Mouse (Mus musculus) frontal cortex, postnatal 25 days (tissue): ENCODE results near the gene 1700113H08Rik.

ENCODE experiments used
- DNase-seq, 2 experiments: peaks; one replicate each; pipeline ENCODE4 v3.0.0; 2022; ENCODE audit warnings: low spot score in 2 of 2

1700113H08Rik gene

GRCm38 (mm10) chr10:87198720-87199119 lies 140.9 kb downstream of the 1700113H08Rik start:
- no peak for DNase-seq

- DNase-seq: no peak
Observed at GRCm38 (mm10) chr10:87209466-87209865, 151.6 kb downstream of the 1700113H08Rik start.

GRCm38 (mm10) chr10:87211046-87211445 lies 153.2 kb downstream of the 1700113H08Rik start:
- no peak for DNase-seq

- DNase-seq: no peak
Observed at GRCm38 (mm10) chr10:87212854-87213253, 155.0 kb downstream of the 1700113H08Rik start.

GRCm38 (mm10) chr10:87230071-87230910 lies 172.4 kb downstream of the 1700113H08Rik start:
- no peak for DNase-seq

GRCm38 (mm10) chr10:87239332-87240008 lies 181.6 kb downstream of the 1700113H08Rik start:
- no peak for DNase-seq

GRCm38 (mm10) chr10:87271724-87272123 lies 213.9 kb downstream of the 1700113H08Rik start:
- no peak for DNase-seq

GRCm38 (mm10) chr10:87272133-87272622 lies 214.3 kb downstream of the 1700113H08Rik start:
- no peak for DNase-seq

GRCm38 (mm10) chr10:87275075-87275474 lies 217.2 kb downstream of the 1700113H08Rik start:
- no peak for DNase-seq
